Mouse (Mus musculus): ENCODE data around the gene Phf1.

The Phf1 gene

DNA sequence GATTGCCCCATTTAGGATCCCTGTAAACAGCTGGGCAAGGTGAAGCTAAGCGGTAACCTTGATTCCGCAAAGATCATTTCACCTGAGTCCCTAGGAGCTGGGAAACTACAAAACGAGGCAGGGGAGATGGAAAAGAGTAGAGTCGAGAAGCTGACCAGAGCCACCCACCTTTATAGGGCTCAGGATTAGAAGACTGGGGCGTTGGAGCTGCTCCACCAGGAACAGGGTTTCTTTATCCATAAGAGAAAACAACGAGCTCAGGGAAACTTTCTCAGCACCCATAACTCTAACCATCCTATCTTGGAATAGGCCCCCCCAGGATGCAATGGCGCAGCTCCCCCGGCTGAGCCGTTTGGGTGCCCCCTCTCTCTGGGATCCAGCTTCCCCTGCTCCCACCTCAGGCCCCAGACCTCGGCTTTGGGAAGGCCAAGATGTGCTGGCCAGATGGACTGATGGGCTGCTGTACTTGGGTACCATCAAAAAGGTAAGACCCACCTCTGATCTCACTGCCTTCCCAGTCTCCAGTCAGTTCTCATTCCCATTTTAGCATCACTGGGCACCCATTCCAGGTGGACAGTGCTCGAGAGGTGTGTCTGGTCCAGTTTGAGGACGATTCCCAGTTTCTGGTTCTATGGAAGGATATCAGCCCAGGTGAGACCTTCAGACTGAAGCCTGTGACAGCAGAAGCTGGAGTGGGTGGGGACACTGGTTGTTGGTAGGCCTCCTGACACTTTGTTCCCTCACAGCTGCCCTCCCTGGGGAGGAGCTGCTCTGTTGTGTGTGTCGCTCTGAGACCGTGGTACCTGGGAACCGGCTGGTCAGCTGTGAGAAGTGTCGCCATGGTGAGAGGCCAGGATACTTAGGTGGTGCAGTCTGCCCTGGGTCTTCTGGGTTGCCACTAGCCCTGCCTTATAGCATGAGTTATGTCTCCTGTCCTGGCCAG is 1.3 kb downstream of the Phf1 start:
- no peak for DNase-seq

DNA sequence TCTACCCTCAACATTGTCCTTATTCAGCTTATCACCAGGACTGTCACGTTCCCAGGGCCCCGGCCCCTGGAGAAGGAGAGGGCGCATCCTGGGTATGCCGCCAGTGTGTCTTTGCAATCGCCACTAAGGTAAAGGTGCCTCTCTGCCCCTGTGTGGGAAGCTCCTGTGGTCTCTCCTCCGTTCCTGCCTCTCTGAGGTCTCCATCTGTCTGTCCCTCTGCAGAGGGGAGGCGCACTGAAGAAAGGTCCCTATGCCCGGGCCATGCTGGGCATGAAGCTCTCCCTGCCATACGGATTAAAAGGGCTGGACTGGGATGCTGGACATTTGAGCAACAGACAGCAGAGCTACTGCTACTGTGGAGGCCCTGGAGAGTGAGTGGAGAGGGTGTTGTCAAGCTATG is 2.2 kb downstream of the Phf1 start:
- no peak for DNase-seq

DNA sequence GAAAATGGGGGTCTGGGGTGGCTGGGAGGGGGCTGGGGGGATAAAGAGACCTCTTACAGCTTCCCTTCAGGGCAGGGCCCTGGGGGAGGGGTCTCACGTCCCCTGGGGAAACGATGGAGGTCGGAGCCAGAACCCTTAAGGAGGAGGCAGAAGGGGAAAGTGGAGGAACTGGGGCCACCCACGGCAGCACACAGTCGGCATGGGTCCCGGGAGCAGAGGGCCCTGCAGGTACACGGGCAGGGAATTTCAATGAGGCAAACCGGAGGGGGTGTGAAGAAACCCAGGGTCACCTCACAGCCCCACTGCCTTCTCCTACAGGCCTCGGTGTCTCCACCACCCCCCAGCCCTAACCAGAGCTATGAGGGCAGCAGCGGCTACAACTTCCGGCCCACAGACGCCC is 3.6 kb downstream of the Phf1 start:
- no peak for DNase-seq

DNA sequence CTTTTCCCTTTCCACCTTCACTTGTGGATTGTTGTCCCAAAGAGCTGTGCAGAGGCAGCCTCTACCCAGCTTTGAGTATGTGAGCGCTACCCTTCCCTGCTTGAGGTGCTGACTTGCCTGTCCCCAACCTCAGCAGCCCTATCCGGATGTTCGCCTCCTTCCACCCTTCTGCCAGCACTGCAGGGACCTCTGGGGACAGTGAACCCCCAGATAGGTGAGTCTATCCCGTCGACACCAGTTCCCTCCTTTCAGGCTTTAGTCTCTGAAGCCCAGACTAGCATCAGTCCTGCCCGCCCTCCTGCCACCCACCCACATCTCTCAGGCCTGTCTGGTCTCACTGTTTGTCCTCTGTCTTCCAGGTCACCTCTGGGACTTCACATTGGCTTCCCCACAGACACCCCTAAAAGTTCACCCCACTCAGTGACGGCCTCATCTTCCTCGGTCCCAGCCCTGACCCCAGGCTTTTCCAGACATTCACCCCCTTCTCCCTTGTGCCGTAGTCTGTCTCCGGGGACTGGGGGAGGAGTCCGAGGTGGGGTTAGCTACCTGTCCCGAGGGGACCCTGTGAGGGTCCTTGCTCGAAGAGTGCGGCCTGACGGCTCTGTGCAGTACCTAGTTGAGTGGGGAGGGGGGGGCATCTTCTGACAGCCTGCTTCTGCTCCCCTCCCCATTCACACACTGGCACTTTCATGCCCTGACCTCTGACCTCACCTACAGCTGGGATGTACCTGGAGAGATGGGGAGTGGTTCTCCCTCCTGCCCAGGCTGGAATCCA is 4.3 kb downstream of the Phf1 start:
- no peak for DNase-seq

DNA sequence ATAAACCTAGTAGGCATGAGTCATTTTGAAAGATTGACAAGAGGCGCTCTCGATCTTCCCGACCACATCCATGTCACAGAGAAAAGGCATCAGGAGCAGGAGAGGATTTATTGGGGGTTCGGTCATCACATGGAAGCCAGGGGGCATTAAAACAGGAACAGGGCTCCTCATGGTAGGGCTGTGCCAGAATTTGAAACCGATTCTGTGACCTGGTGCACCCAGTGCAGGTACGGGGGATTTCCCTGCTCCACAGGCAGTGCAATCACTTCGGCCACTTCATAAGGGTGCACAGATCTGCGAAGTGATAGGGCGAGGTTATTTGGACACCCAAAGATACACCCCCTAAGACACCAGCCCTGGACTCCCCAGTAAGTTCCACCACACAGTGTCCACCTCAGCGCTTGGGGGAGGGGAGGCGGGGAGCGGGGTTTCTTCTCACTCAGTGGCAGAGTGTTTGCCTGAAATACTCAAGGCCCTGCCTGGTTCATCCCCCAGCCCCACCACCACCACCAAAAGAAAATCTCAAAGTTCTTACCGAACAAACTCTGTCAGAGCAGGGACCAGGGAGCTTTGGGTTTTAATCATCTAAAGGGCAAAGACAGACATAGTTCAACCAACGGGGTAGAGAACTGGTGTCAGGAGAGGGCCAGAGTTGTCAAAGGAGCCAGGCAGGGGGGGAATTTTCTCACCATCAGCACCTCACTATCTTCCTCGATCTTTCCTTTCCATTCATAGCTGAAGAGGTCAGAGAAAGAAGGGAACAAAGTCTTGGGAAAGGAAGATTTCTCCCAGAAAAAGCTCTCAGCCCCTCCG is 5.2 kb downstream of the Phf1 start:
- DNase-seq = no peak

DNA sequence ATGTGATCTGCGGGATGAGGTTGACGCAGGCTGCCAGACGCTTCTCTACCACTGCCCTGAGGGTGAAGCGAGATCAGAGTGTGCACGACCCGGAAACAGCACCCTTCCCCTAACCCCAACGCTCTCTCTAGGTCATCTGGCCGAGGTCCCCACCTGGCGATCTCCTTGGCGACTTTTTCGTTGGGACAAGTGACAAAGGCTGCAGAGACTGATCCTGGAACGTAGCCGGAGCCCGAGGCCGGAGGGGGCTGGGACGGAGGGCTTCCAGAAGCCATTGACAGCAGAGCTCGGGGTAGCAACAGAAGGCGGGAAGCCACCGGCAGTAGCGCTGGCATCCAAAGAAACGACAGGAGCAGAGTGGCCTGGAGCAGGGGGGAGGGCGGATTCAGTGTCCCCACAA is 5.9 kb downstream of the Phf1 start:
- peak; percentile 63 to 66 for DNase-seq

DNA sequence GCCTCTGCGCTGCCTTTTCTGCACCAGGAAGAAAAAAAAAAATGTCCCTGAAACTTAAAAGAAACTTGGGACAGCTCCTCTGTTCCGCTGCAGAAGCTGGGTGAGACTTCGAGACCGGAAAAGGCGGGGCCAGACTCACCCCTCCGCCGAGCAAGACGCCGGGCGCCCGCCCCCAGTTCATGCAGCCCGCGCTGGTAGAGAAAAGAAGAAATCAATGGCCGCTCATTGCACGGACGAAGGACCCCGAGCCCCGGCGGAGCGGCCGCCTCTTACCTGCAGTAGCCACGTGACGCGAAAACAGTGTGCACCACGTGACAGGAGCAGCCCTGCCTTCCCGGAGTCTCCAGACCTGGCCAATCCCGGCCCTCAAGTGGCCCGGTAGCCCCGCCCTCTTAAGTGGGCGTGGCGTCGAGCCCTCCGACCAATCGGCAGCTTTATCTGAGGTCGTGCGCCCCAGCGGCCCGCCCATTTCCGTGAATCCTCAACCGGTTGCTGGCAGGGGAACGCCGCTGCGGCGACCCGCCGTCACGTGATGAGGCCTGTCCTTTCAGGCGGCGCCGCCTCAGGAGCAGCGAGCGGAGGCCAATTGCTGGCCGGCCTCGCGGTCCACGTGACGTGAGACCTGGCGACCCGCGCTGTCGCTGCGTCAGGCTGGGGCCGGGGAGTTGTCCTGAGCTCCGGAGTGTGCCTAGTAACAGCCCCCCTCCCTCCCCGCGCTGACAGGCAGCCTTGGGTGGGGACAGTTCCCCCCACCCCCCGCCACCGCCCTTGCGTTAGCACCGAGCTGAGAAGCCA is 6.5 kb downstream of the Phf1 start, which contains the start of gene Cuta:
Gene Cuta, minus strand, starts transcription at position 392 of the 795 bp plus-strand sequence.
- peak; percentile 100 for DNase-seq

DNA sequence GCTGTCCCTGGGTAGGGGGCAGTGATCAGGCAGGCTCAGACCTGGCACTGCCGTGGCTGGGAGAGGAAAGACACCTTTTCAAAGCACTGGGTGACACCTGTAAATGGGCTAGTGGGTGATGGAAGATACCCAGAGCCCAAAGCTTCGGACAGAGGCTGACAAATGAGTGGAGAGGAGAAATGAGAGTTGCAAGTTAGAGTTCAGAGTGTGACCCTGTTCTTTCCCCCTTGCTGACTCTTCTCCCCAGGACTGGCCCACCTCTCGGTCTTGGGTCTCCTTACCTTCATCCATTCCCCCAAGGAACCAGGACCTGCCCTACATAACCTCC is 7.1 kb downstream of the Phf1 start:
- DNase-seq = no peak

DNA sequence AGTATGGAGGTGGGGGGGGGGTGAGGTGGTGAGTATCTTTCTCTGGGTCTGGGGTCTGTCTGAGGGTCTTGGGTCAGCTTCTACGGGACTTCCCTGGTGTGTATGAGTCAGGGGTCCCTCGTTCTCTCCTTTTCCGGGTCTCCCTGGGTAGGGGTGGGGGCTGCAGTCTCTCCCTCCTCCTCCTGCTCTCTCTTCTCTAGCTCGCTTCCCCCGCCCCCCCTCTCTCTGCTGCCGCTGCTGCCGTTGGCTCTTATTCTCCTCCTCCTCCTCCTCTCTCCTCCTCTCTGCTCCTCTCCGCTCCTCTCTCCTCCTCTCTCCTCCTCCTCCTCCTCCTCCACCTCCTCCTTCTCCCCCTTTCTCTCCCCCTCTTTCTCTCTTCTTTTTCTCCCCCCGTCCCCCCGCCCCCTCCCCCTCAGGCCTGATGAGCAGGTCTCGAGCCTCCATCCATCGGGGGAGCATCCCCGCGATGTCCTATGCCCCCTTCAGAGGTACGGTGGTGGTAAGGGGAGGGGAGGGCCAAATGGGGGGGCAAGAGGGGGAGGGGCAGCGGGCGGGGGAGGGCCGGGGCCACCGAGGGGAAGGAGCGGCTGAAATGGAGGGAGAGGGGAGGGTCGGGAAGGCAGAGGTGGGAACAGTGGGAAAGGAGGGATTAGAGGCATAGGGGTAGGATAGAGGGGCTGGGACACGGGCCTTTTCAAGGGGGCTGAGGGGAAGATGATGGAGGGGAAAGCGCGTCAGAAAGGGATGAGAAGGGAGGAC is 8.4 kb downstream of the Phf1 start, which contains the start of gene Syngap1:
Gene Syngap1, plus strand, starts transcription at position 223 of the 759 bp plus-strand sequence.
- DNase-seq = peak; percentile 89 to 91

DNA sequence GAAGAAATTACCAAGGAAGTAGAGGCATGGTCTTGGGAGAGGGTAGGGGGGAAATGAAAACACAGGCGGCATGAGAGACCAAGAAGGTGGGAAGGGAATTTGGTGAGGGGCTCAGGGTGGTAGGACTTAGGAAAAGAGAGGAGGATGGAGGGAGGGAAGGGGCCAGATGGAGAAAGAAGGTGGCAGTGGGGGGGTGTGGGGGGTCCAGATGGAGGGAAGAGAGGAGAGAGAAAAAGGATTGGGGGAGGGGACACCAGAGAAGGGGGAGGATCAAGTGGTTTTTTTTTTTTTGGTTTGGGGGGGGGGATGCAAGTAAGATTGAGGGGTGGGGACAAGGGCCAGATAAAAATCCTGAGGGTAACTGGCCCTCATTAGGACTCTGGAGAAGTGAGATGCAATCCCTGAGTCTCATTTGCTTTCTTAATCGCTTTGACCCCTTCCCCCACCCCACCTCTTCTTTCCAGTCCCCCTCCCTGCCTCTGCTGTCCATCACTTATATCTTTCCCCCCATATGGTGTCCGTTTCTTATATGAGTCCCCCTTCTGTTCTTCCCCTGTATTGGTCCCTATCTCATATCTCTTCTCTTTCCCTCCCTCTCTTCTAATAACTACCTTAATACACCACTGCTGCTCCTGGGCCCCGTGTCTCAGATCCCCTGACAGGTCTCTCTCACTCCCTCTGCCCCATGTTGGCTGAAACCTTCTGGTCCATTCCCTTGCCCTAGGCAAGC is 9.2 kb downstream of the Phf1 start:
- DNase-seq = peak; percentile 62 to 72

DNA sequence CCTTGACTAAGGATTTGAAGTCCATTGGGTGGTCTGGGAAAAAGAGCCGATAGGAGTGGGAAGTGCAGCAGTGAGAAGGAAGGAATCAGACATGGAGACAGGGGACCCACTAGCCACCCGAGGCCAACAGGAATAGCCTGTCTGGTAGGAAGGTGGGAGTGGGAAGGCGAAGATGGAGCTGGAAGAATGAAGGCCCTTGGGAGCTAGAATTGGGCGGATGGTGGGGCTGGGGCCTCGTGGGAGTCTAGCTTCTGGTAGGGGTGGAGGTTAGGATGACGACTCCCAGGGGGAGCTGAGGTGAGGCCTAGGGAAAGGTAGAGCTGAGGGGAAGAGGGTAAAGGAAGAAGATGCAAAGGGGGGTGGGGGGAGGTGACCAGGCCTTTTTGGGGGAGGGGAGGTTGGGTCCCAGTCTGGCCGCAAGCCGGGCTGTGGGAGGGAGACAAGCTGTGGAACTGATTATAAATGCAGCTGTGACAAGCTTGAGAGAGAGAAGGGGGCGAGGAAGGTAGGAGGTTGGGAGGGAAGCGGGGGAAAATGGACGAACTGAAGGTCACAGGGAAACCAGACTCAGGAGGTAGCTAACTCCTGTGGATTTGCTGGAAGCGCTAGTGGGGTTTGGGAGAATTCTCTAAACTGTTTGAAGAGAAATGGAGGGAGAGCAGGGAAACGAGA is 13.1 kb downstream of the Phf1 start:
- peak in 1 of 2 experiments; percentile 48 for DNase-seq

DNA sequence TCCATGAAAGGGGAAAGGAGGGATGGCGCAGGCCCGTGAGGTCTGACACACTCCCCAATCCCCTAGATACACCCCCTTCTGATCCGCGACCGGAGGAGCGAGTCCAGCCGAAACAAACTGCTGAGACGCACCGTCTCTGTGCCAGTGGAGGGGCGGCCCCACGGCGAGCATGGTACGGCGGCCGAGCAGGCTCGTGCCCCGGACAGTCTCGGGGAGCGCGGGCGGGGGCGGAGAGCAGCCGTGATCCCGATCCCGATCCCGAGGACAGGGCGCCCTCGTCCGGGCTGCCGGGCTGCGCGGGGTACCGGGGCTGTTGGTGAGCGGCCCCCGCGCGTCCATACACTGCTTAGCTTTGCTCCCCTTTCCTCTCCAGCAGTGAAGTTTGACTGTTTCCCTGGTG is 13.7 kb downstream of the Phf1 start:
- peak; percentile 81 to 85 for DNase-seq

DNA sequence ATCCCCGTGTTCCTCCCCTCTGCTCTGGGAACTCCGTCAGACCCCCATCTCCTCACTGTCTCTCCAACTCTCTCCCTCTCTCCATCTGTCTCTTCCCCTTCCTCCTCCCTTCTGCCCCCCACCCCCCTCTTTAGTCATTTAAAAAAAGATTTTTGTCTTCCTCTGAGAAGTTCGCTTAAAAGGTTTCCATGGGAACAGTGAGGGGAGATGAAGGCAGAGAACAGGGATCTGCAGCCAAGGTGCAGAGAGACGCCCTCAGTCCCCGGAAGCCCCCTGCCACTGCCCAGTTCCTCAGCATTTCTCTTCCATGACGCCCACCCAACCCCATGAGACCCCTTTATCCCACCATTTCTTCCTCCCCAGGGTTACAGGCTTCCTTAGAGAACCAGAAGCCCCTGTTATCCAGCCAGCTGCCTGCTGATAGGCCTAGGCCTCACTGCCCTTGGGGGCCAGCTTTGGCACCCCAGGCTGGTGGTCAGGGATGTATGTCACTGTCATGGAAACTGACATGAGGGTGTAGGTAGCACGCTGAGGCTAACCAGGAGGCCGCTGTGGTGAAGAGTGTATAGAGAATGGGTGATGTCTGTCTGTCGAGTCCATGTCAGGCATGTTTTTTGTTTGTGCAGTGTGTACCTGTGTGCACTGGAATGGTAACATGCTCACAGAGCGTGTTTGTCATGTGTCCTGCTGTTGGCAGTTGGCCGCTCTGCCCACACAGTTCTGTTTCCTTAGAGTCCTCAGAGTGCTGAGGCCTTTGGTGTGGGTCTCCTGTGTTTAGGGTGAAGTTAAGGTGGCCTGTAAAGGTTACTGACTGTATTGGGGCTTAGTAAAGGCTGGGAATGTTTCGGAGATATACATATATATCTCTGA is 14.6 kb downstream of the Phf1 start:
- peak in 1 of 2 experiments; percentile 32 for DNase-seq

DNA sequence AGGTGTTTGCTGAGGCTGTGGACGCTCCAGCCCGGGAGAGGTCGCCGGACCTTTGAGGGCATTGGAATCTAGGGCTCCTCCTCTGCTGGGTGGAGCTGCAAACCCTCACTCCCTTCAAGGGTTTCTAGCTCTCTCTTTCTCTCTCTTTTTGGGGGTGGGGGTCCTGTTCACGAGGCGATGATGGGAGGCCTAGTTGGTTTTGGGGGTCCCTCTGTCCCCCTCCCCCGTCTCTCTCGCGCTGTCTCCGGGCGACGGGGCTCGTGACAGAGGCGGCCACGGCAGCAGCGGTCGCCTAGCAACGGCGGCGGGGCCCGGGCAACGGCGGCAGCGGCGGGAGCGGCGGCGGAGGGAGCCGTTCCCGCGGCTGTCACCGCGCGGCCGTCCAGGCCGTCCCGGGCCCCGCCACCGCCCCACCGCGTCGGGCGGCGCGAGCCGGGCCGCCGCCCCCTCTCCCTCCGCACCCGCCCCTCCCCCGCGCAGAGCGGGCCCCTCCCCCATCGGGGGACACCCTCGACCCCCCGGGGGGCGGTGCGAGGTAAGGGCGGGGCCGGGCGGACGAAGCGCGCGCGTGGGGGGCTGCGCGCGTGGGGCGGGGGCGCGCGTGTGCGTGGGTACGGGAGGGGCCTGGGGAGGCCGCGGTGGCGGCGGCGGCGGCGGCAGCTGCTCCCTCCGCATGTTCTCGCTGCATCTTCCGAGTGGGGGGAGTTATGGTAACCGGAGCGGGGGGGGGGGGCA is 15.6 kb downstream of the Phf1 start:
- DNase-seq = peak; percentile 73 to 77

DNA sequence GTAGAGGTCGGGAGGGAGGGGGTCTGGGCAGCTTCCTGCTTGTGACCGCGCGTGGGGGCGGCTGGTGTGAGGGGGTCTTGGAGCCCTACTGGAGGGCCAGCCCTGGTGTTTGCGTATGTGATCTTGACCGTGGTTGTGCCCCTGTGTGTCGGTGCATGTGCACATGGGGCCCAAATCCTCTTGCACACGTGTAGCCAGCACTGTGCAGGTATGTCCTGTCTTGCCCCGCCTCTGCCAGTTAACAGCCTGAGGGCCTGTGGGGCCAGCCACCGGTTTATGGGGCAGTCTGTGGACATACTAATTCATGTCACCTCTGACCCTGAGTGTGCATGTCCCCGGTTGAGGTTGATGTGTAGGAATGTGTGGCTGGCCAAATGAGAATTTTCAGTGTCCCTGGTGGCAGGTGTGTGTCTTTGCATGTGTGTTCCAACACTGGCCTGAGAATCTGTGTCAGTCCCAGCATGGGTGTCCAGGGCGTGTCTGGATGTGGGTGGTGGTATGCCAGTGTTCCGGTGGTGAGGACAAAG is 16.3 kb downstream of the Phf1 start:
- peak; percentile 36 to 54 for DNase-seq

DNA sequence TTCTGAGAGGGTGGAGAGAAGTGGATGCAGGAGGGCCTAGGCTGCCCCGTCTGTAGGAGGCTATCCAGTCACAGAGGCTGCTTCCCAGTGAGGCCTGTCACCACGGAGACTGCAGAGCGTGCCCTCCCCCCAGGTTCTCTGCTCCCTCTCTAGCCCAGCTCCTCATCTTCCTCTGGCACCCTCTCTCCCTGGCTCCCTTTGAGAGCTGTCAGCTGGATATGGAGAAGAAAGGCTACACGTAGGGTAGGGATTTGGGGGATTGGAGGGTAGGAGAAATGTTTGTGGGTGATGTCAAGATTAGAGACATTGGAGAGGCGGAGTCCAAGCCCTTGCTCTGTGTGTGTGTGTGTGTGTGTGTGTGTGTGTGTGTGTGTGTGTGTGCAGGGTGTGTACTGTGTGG is 17.0 kb downstream of the Phf1 start:
- DNase-seq = peak in 1 of 2 experiments; percentile 17

DNA sequence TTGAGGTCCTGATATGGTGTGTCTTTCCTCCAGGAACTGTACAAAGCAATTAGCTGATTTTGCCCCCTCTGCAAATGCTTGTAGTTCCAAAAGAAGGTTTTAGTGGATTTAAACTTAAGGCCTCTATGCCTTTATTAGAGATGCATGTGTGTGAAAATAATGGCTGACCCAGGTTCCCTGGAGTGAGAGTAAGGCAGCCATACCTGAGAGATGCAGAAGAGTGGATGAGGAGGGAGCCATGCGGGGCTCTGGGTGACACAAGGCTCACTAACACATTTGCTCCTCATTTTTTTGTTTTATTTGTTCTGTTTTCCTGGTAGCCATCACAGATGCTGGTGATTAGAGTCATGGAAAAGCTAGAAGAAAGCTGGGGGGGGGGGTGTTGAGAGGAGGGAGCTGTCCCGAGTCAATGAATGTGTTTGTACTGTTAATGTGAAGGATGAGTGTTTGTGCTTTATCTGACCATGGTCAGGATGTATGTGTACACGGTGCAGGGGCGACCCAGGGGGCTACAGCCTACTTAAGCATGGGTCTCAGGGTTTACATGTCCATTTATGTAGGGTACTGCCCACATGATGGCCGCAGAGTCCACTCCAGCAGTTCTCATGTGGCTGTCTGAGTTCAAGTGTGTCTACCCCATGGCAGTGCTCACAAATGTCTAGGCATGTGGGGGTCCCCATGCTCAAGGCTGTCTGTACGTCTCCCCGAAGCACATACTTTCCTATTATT is 17.9 kb downstream of the Phf1 start:
- DNase-seq = peak in 1 of 2 experiments; percentile 5
